Mouse (Mus musculus) c-Kit-negative CD71-positive TER-119-positive erythroid progenitor cells, embryonic 14.5 days (primary cell): ENCODE measurements around the gene Iqsec1.

Source experiments
- DNase-seq: peaks from one replicate; pipeline ENCODE4 v3.0.0-alpha.2; 2013; ENCODE audit warnings: low read depth, low spot score

Iqsec1 gene

DNA sequence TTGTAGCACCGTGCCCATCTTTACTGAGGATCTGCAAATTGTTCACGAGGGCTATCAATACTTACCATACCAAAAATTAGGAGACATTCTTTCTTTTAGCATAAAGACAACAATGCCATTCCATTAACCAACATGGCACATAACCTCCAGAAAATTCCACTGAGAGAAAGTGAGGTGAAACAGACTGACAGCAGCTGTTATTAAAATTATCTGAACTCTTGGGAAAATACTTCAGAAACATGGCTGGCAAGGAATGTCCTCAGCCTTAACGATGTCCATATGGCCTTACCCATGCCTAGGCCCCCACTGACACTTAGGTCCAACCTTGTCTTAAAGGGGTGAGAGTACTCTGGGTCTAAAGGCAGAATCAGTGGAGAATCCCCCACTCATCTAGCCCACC is 260.7 kb downstream of the Iqsec1 start:
- DNase-seq: no peak

DNA sequence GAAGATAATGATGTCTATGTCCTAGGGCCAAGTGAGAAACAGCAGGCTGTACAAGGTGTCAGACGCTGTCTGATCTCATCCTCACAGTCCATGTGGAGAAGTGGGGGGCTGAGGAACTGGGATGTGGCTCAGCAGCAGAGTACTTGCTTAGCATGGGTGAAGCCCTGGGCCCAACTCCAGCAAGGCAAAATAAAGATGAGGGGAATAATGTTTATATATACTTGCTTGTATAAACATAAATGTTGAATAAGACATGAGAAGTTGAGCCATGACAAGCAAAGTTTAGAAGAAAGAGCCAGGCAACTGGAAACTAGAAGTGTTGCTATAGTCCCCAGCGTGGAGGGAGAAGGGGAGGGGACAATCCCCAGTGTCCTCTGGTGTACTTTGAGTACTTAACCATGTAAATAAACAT is 261.8 kb downstream of the Iqsec1 start:
- no peak for DNase-seq

DNA sequence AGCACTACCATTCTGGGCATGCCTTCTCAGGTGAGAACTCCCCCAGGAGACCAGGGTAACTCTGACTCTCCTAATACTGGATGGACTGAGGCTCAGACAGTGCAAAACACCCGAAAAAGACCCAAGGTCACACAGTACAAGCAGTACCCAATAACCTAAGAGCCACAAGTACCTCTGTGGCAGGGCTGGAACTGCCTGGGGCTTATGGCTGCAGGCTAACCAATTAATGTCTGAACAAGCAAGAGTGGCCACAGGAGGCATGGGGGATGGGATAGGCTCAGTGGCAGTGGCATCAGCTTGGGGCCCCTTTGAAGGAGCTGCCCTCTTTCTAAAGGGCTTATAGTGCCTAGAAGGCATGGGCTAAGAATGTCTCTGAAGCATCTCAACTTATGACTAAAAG is 263.0 kb downstream of the Iqsec1 start:
- no peak for DNase-seq

DNA sequence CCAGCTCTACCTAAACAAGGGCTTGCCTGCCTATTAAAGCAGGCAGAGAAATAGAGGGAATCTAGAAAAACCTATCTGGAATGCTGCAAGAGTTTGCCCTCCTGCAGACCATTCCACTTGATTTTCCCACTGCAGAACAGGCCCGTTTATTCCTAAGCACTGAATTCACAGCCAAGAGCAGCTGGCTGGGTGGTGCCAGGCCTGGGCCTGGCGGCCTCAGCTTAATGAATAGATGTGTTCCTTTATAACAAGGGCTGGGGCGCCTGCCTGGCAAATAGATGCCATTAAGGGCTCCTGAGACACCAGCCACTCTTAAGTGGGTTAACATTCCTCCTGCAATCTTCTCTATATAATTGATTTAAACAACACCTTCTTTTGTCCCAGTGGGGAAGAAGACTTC is 265.5 kb downstream of the Iqsec1 start:
- DNase-seq: no peak

DNA sequence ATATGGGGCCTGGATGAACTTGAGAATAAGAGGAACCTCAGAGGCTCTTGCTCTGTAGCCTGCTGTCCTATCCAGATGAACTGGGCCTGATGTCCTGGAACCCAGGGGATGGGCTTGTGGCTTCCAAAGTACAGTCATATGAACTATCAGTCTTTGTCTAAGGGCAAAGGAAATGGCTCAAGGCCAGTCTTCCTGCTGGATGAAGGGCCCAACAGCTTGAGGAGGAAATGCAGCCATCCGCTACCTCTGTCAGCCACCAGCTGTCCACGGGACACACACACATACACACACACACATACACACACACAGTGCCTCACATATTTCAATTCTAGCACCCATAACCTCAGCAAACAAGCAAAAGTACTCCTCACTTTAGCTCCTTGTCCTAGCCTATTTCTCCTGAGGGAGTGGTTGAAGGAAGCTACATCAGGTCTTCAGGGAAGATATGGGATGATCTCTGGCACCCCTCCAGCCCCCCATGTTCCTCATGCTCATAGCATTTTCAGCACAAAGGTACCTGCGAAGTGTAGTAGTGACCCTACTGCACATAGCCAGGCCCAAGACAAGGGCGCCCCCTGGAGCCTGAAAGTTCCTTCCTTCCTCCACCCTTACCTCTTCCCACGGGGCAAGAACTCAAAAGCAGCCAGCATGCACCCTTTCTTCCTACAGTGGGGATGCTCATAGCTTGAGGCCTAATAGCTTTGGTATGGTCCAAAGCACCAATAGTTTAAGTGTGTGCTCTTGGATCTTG is 267.3 kb downstream of the Iqsec1 start:
- no peak for DNase-seq

DNA sequence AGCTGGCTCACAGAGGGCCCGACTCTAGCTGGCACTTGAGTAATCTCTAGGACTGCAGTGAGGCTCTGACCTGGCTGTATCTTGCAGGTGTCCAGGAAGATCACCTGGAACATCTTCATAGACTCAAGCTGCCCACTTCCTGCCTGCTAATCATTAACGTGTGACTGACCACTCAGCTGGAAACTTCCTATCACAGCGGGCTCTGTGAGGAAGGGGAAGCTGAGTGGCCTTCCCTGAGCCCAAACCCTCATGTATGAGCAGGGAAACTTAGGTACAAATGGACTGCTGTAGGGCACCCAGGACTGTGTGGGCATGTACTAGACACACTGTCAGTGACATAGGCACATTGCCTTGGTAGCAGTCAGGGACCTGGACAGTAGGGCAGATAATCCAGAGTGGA is 268.3 kb downstream of the Iqsec1 start:
- DNase-seq: no peak

DNA sequence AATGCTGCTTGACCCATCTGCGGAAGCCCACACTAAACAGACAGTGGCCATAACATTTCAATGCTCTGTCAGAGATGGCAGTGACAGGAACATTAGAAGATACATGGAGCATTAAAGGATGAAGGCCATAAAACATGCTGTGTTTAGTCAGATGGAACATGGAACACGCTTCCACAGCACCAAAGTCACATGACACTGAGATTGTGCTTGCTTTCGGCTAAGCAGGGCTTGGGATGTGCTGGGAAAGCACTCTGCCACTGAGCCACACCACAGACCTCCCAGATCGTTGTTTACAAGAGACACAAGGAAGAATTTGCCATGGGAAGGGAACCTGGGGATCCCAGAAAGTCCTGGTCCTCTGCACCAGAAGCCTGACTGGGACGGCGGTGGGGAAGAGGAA is 269.1 kb downstream of the Iqsec1 start:
- no peak for DNase-seq

DNA sequence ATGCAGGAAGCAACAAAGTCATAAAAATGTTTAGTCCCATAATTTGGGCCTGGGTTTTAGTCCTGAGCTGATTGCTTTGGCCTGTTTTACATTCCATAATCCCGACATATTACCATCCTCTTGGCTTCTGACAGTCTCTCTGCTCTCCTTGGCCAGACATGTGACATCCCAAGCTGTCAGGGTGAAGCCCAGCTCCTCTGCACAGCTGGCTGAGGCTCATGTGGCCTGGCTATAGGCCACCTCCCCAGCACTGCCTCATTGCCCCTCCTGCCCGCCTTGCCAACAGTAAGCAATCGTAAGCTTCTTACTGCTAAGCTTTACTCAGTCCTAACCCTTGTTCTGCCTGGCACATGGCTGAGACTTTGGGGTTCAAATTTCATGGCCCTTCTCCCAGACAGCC is 270.0 kb downstream of the Iqsec1 start:
- no peak for DNase-seq

DNA sequence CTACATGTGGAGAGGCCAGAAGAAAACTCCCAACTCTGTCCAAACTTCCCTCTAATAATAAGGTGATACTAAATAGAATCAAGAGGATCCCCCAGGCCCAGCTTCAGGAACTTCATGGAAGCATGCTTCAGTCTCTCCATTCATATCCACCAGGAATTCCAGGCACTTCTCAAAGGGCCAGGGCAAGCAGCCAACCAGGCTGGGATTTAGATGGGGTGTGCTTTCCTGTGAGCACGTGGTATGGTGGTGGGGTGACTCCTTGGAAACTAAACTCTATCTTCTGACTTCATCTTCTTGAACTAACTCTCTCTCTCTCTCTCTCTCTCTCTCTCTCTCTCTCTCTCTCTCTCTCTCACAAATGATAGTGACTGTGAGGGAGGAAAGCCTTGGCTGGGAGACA is 270.8 kb downstream of the Iqsec1 start:
- DNase-seq: no peak

DNA sequence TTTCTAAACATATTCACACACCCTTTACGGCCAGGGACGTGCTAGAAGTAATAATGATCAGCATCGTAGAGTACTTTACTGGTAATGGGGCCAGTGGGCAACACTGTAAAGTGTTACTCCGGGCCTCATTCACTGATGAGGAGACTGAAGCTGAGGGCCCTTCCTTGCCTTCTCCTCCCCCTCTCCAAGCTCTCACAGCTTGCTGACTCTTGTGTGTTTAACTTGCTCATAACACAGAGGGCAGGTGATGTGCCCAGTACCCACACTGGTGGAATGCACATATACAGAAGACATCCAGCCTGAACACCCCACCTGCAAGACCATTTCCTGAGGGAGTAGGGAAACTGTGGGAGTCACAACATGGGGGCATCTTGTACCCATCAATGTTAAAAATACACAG is 271.6 kb downstream of the Iqsec1 start:
- DNase-seq: no peak

DNA sequence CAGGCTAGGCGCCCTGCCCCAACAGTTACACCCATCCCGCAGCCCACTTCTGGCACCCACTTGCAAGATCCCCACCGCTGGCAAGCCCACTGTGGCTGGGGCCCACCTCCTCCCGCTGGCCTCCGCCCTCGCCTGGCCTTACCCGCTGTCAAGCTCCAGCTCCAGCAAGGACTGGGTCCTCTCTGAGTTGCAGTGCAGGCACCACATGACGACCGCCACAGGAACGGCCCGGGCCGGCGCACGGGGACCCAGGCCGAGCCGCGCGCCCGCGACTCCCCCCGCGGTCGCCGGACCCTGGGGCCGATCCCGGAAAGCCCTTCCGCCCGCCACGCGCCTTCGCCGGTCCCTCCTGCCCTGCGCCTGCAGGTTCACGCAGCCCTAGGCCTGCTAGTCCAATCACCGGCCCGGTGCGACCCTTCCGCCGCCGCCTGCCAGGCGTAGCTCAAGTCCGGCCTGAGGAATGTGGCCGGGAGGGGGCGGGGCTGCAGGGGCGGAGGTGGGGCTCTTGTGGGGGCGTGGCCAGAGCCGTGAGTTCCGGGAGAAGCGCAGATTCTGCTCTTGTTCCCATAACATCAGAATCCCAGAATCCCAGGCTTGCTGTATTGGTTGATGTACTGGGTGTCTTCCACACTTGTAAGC is 272.3 kb downstream of the Iqsec1 start:
- peak; percentile 67 for DNase-seq

DNA sequence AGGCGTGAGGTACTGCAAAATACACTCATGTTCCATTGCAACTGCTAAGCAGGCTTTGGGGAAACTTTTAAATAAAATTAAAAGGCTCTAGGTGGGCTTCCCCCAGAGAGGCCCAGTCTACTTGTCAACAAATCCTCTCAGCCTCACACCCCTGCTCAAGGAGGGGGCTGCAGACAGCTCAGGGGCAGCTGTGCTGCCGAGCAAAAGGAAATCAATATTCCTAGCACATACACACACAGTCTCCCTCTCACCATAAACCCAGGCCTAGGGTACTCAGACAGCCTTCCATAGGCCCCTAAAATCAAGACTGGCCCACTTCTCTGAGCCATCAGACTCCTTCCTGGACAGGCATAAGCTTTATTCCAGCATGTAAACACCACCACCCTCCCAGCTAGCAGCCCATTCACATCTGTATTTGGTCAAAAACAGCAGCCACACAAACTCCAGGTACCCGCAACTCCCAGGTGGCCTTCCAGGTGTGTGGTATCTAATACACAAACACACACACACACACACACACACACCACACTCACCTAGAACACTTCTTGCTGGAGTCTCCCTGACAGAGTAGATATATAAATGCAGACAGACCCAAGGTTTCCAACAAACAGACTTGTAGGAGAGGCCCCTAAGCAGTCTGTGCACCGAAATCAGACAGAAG is 273.1 kb downstream of the Iqsec1 start:
- DNase-seq: no peak

DNA sequence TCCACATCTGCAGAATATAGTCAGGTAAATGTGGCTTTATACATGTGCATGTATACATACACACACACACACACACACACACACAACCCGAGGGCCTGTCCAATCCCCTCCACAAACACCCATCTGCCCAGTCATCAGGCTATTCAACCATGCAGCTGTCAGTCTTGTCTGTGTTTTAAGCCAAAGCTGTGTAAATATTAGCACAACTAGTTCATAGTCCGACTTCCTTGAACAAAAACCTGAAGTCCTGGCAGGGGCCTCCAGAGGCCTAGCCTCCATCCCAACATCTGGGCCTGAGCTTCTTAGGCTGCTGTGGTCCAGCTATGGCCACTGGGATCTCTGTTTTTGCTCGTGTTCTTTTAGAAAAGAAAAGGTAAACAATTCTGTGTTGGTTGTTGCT is 274.8 kb downstream of the Iqsec1 start:
- DNase-seq: no peak

DNA sequence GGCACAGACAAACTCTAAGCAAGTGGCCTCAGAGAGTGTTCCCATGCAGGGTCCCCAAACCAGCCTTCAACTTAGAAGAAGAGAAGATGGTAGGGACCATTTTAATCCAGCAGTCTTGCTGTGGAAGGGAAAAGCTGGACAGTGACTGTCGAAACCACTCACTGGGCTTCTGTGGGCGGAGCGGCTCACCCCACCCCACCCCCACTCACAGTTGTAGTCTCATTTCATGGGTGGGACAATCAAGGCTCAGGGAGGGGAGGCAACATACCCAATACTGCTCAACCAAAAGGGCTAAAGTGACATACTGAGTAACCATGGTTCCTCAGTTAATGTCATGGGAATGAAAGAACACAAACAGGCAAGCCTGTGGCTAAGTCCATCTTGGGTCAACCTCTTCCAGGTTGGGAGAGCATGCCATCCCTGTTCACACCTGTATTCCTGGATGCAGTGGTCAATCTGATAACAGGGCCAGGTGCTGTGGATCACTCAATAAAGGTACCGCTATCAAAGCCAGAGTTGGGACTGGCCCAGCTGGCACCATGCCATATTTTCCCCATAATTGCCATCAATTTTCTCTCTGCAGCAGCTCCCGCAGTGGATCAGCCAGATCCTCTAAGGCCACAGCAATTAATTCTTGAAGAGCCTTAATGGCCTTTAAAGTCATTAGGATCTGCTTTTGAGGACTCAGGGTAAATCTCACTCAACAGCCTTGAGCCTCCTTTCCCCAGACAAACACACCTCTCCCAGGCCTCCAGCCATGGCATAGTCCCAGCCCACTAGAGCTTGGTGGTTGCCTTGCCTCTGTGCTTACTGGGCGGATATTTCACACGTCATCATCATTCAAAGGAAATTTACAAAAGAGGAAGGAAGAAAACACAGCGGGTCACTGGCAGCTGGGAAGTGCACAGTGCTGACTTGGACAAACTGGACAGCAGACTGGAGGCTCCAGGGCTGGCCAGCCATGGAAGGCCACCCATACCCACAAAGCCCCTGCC is 275.7 kb downstream of the Iqsec1 start:
- no peak for DNase-seq

DNA sequence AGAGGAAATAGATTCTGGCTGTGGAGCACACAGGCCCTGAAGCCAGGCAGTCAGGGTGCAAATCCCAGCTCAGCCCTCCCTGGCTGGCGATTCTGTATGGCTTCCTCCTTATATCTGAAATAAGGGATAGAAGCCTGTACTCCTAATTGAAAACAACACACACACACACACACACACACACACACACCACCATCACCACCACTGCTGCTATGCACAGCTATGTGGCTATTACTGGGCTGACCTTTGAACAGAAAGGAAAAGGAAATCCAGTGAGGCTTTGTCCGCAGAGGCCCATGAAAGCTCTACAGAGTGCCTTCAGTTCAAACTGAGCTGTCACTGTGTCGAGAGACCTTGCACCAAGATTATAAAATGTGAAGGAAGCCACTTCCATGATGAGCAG is 276.4 kb downstream of the Iqsec1 start:
- no peak for DNase-seq

DNA sequence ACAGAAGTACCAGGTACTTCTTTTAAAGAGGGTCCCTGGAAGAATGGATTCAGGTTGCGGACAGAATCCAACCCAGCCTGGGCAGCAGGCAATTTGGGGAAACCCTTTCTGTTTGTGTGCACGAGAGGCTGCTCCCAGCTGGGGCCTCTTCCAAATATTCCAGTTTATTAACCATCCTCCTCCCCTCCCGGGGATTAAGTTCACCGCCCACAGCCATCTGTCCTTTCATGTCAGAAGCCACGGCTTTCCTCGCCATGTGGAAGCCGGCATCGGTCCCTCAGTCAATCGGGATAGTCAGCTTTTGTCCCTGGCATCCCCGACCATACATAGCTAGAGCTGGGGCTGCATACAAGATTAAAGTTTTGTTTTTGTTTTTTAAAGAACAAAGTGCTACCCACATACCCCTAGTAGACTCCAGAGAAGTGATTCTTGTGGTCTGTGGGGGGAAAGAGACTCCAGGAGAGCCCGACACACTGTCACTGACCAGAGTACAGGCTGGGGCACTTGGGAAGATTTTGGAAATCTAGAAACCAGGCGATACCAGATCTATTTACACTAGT is 276.9 kb downstream of the Iqsec1 start:
- DNase-seq: no peak

DNA sequence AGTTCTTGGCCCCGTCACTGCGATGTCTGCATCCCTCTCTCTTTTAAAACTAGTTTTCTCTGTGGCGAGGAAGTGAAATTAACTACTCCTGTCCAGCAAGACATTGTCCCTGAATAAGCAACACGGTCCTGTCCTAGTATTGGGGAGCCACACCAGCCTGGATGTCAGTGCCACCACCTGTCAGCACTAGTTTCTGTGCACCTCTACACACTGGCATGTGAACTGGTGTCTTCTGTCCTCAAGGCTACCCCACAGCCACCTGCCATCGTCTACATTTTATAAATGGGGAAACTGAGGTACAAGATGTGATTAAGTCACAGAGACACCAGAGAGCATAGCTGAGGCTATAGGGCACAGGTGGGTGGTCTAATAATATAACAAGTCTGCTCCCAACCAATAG is 277.7 kb downstream of the Iqsec1 start:
- no peak for DNase-seq

DNA sequence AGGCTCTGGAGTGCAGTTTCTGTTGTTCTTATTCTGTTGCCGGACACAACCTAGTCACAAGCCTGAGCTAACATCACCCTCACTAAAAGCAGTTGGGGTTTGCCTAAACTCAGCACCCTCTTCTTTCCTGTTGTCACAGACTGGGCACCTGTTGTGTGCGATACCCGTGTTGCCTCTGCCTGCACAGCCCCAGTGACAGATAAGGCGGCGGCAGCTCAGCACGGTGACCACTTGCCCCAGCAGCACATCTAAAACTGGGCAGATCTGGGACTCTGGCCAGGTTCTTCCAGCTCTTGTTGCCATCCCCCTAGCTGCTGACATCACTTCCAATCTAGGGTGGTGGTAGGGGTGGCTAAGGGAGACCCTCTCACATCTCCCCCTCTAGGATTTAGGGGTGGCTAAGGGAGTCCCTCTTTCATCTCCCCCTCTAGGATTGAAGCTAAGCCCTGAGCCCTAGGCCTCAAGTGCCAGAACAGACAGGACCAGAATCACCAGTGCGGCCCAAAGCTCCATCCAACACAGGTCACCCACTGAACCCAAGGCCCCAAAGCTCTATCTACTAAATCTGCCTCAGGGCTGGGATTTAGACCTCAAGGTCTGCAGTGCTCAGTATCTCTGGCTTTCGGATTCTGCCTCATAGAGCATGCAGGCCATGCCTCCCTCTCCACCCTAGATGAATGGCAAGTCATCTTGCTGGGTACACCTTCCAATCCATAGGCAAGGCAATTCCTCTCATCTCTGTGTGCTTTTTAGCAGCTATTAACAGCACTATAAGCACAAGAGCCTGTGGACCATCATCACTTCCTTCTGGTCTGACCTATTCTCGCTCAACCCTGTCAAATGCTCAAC is 278.3 kb downstream of the Iqsec1 start:
- DNase-seq: peak; percentile 82

DNA sequence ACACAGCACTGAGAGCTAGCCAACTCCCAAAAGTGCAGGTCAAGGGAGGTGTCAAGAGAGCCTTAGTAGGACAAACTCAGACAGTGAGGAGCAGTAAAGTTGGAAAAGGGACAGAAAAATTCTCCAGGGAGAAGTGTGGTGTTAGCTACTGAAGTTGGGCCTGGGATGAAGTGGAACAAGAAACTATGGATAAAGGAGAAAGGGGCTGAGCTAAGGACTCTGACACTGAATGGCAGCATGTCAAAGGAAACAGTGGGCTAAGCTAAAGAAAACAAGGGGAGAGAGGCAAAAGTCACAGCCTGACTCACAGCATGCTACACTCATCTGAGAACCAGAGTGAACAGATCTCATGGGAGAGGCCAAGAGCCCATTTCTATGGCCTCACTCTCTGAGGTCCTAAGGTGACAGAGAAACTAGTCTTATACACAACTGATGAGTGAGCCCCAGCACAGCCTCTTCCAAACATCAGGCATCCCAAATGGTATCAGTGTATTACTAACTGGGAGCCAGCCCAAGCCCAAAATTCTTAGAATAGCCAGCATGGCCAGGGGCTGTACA is 280.3 kb downstream of the Iqsec1 start:
- no peak for DNase-seq

DNA sequence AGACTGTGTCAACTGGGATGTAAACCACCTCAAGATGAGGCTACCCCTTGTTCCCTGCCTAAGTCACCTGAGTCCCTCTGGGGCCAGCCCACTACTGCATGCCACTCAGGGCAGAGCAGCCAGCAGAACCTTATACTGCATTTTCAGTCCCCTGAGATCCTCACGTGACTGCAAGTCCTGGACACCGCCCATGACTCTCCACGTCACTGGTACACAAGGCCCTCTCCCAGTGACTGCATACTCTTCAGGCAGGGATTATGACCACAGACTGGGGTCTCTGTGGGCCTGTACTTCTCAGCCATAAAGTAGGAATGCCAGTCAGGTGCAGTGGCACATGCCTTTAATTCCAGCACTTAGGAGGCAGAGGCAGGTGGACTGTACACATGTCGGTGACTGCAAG is 281.3 kb downstream of the Iqsec1 start:
- DNase-seq: peak; percentile 63
